11 mouse cellular contexts compared by ENCODE assay signal in genomic region chr7:90280274-90280875, GRCm38 (mm10). TPM values are rescaled to one million over a fixed set of nuclear protein-coding genes. Genes with fewer than 3 reads are reported as not detected.
A peak's percentile ranks its signal among the peaks of the same experiment; 100 is the strongest.
DNase-seq lines count a peak whose midpoint lies in the region; ATAC-seq lines count a peak whose summit lies in the region.
"Had no signal": no experiment of that assay in that cellular context is flagged by ENCODE, and none has a peak within 500 bp of the region (broad histone marks: within the 10 kb centered on the region; RNA-seq: fewer than 3 reads in every experiment).

No protein-coding gene starts in this region.

- H3K9ac ChIP-seq in heart, embryonic 12.5 days: no peak overlapping the region
- H3K9ac ChIP-seq in heart, embryonic 11.5 days (ENCODE audit: low read depth, low read length): no peak overlapping the region
- H3K9ac ChIP-seq: limb, embryonic 15.5 days; stomach, embryonic 15.5 days had no signal

- no peak overlapping the region for H3K27ac ChIP-seq in heart, embryonic 12.5 days (ENCODE audit: poor library complexity, severe bottlenecking)
- H3K27ac ChIP-seq in heart, embryonic 11.5 days (ENCODE audit: low read depth, low read length): no peak overlapping the region
- H3K27ac ChIP-seq: limb, embryonic 15.5 days; stomach, embryonic 15.5 days had no signal

- no peak overlapping the region for H3K4me2 ChIP-seq in heart, embryonic 12.5 days
- H3K4me2 ChIP-seq in heart, embryonic 11.5 days: no peak overlapping the region
- H3K4me2 ChIP-seq: limb, embryonic 15.5 days; stomach, embryonic 15.5 days had no signal

- no peaks in the 10 kb centered on the region for H3K9me3 ChIP-seq in heart, embryonic 12.5 days (replicated peaks)
- no peaks in the 10 kb centered on the region for H3K9me3 ChIP-seq in heart, embryonic 11.5 days (replicated peaks; ENCODE audit: control insufficient read depth, low read length)
- H3K9me3 ChIP-seq: limb, embryonic 15.5 days; stomach, embryonic 15.5 days had no signal

- H3K27me3 ChIP-seq in heart, embryonic 12.5 days (replicated peaks): no peaks in the 10 kb centered on the region; the same call in 1 of the 2 replicates
- H3K27me3 ChIP-seq in heart, embryonic 11.5 days (ENCODE audit: control insufficient read depth, insufficient read depth, low read length): no peaks in the 10 kb centered on the region
- H3K27me3 ChIP-seq: limb, embryonic 15.5 days; stomach, embryonic 15.5 days had no signal

- peak; percentile 56 for ATAC-seq in heart, embryonic 12.5 days (ENCODE audit: insufficient number of reproducible peaks, low FRiP score)
- no peak; the same call in 1 of the 2 replicates for ATAC-seq in heart, embryonic 11.5 days (replicated peaks; ENCODE audit: insufficient number of reproducible peaks, low FRiP score, low TSS enrichment)
- ATAC-seq in neutrophil, adult 5-6 weeks (ENCODE audit: extremely low read depth, insufficient number of reproducible peaks, low FRiP score, poor library complexity, severe bottlenecking): peak; percentile 42; the same call in 1 of the 2 replicates

- 30% methylated on average over 11 of the region's 11 CpGs for WGBS in heart, embryonic 12.5 days
- WGBS in heart, embryonic 11.5 days (ENCODE audit: insufficient replicate concordance): 39% methylated on average over 11 of the region's 11 CpGs

- H3K4me3 ChIP-seq in heart, embryonic 12.5 days: no peak overlapping the region
- H3K4me3 ChIP-seq in heart, embryonic 11.5 days (ENCODE audit: low read depth, low read length): no peak overlapping the region
- H3K4me3 ChIP-seq: limb, embryonic 15.5 days; stomach, embryonic 15.5 days had no signal

- DNase-seq in B cell, adult 2 months: peak; percentile 54 to 59
- peak; percentile 42 for DNase-seq in R1 (ENCODE audit: low read depth, low spot score)
- peak; percentile 71 for DNase-seq in embryo, embryonic 10.5 days (ENCODE audit: low spot score)
- peak; percentile 59 to 67 for DNase-seq in kidney, postnatal 25 days
- DNase-seq in frontal cortex, postnatal 10 days (ENCODE audit: low spot score in 2 of 2): no peak

- no peaks in the 10 kb centered on the region for H3K36me3 ChIP-seq in heart, embryonic 12.5 days
- H3K36me3 ChIP-seq in heart, embryonic 11.5 days (ENCODE audit: control insufficient read depth, insufficient read depth, low read length): no peaks in the 10 kb centered on the region
- H3K36me3 ChIP-seq: limb, embryonic 15.5 days; stomach, embryonic 15.5 days had no signal

- no peaks in the 10 kb centered on the region; the same call in 1 of the 2 replicates for H3K4me1 ChIP-seq in heart, embryonic 12.5 days (replicated peaks)
- H3K4me1 ChIP-seq in heart, embryonic 11.5 days (ENCODE audit: control insufficient read depth, insufficient read depth, low read length): no peaks in the 10 kb centered on the region

RNA-seq across cellular contexts. Expression of gene Ccdc83, which starts 14.8 kb away (rescaled TPM):
- not detected in 2 replicates for polyA plus RNA-seq in heart, embryonic 12.5 days (2016; fragmentation: Nextera tagmentation; extraction: Ambion mirVana)
- not detected in 2 replicates for polyA plus RNA-seq in heart, embryonic 11.5 days (2014; fragmentation: Nextera tagmentation; extraction: Ambion mirVana)
- total RNA-seq in neutrophil, adult 5-6 weeks (2017): 0.25 TPM in 1 of 2 replicates, not detected in the other
- polyA plus RNA-seq: embryonic facial prominence, embryonic 14.5 days; limb, embryonic 15.5 days; stomach, embryonic 15.5 days had no signal

RNA-seq across cellular contexts. Expression of gene Sytl2, which starts 21.7 kb away (rescaled TPM):
- 7.3 and 8.3 TPM in 2 replicates for polyA plus RNA-seq in heart, embryonic 12.5 days (2016; fragmentation: Nextera tagmentation; extraction: Ambion mirVana)
- polyA plus RNA-seq in heart, embryonic 11.5 days (2014; fragmentation: Nextera tagmentation; extraction: Ambion mirVana): 5.2 and 5.5 TPM in 2 replicates
- total RNA-seq in neutrophil, adult 5-6 weeks (2017): 2.7 and 5.0 TPM in 2 replicates

Comparison
In these comparisons a context has a peak if more than half of its experiments do, and no peak if none do; other contexts are left out.
1. DNase-seq: peak in B cell, adult 2 months (2 of 2), R1 (single experiment), embryo, embryonic 10.5 days (single experiment) and kidney, postnatal 25 days (2 of 2); none in frontal cortex, postnatal 10 days (0 of 2).